Mouse (Mus musculus): ENCODE measurements around the gene Chrm3. TPM values are rescaled to one million over a fixed set of nuclear protein-coding genes. Genes with fewer than 3 reads are reported as not detected.
A peak's percentile ranks its signal among the peaks of the same experiment; 100 is the strongest.
"Not testable (repeated sequence)": the region's sequence is repeated elsewhere in the genome, so short reads cannot be mapped to it uniquely, and the experiment has no call there.

Gene Chrm3
- 1 to 10 TPM in 1 of 2 experiments, under 1 TPM in 1; 0.20 to 1.1 TPM for total RNA-seq (2021)
- long read RNA-seq, experiment 1: 0 reads
- long read RNA-seq, experiment 2: 0 reads

GRCm38 (mm10) chr13:10360777-10361176 lies at the start of gene Chrm3:
Gene Chrm3, minus strand, starts transcription at chr13:10360847.
- peak; percentile 13 for DNase-seq

GRCm38 (mm10) chr13:10394364-10394763 lies 33.7 kb upstream of the Chrm3 start:
- DNase-seq: no peak

- DNase-seq: not testable (repeated sequence)
These were observed 14.8 kb upstream of the Chrm3 start for GRCm38 (mm10) chr13:10375487-10375886.

- peak; percentile 7 for DNase-seq
These were observed 400 bp downstream of the Chrm3 start for GRCm38 (mm10) chr13:10360199-10360694.

GRCm38 (mm10) chr13:10359516-10360198 lies 990 bp downstream of the Chrm3 start:
- DNase-seq: no peak

GRCm38 (mm10) chr13:10355796-10356195 lies 4.9 kb downstream of the Chrm3 start:
- DNase-seq: no peak

GRCm38 (mm10) chr13:10354885-10355575 lies 5.6 kb downstream of the Chrm3 start:
- DNase-seq: no peak

- DNase-seq: no peak
These were observed 8.5 kb downstream of the Chrm3 start for GRCm38 (mm10) chr13:10352141-10352540.

GRCm38 (mm10) chr13:10344362-10344761 lies 16.3 kb downstream of the Chrm3 start:
- no peak for DNase-seq

GRCm38 (mm10) chr13:10335558-10335957 lies 25.1 kb downstream of the Chrm3 start:
- DNase-seq: no peak

GRCm38 (mm10) chr13:10332762-10333161 lies 27.9 kb downstream of the Chrm3 start:
- DNase-seq: no peak

- DNase-seq: no peak
These were observed 50.8 kb downstream of the Chrm3 start for GRCm38 (mm10) chr13:10309811-10310210.

- DNase-seq: no peak
These were observed 65.5 kb downstream of the Chrm3 start for GRCm38 (mm10) chr13:10295160-10295559.

GRCm38 (mm10) chr13:10284331-10284730 lies 76.3 kb downstream of the Chrm3 start:
- no peak for DNase-seq

- no peak for DNase-seq
These were observed 85.7 kb downstream of the Chrm3 start for GRCm38 (mm10) chr13:10274907-10275306.

- DNase-seq: no peak
These were observed 96.9 kb downstream of the Chrm3 start for GRCm38 (mm10) chr13:10263784-10264183.

GRCm38 (mm10) chr13:10253049-10253448 lies 107.6 kb downstream of the Chrm3 start:
- no peak for DNase-seq

GRCm38 (mm10) chr13:10251499-10252179 lies 109.0 kb downstream of the Chrm3 start:
- DNase-seq: no peak

GRCm38 (mm10) chr13:10244243-10244998 lies 116.2 kb downstream of the Chrm3 start:
- DNase-seq: no peak

- no peak for DNase-seq
These were observed 120.4 kb downstream of the Chrm3 start for GRCm38 (mm10) chr13:10240238-10240637.

- no peak for DNase-seq
These were observed 120.8 kb downstream of the Chrm3 start for GRCm38 (mm10) chr13:10239825-10240224.

- no peak for DNase-seq
These were observed 123.0 kb downstream of the Chrm3 start for GRCm38 (mm10) chr13:10237616-10238015.
